Mouse (Mus musculus): ENCODE results near the gene Tsga10. TPM values are rescaled to one million over a fixed set of nuclear protein-coding genes. Genes with fewer than 3 reads are reported as not detected.
"Not testable (repeated sequence)": the region's sequence is repeated elsewhere in the genome, so short reads cannot be mapped to it uniquely, and the experiment has no call there.

Tsga10 gene
- polyA plus RNA-seq, 1 experiment from 2014 or later: 24.8 TPM

GRCm38 (mm10) chr1:37712357-37712737 lies 153.9 kb downstream of the Tsga10 start:
- 86% methylated on average over 4 of the region's 4 CpGs for WGBS
- H3K9me3 ChIP-seq; H3K4me3 ChIP-seq (replicated peaks); H3K9ac ChIP-seq (replicated peaks); H3K36me3 ChIP-seq; H3K27ac ChIP-seq; ATAC-seq; H3K27me3 ChIP-seq; H3K4me1 ChIP-seq (replicated peaks); H3K4me2 ChIP-seq (replicated peaks): not testable (repeated sequence)

GRCm38 (mm10) chr1:37711596-37712356 lies 154.5 kb downstream of the Tsga10 start:
- Histone ChIP-seq H3K4me3 (replicated peaks) (no peak overlapping the region), H3K9me3 (no peaks in the 10 kb centered on the region), H3K27ac (no peak overlapping the region), H3K9ac (replicated peaks) (no peak overlapping the region), H3K36me3 (no peaks in the 10 kb centered on the region), H3K4me1 (replicated peaks) (no peaks in the 10 kb centered on the region), H3K27me3 (no peaks in the 10 kb centered on the region), H3K4me2 (replicated peaks) (no peak overlapping the region)
- 93% methylated on average over 10 of the region's 10 CpGs for WGBS
- no peak for ATAC-seq

GRCm38 (mm10) chr1:37711082-37711481 lies 155.1 kb downstream of the Tsga10 start:
- 92% methylated on average over 5 of the region's 5 CpGs for WGBS

GRCm38 (mm10) chr1:37709736-37710135 lies 156.5 kb downstream of the Tsga10 start:
- WGBS: 88% methylated on average over 8 of the region's 8 CpGs
- no peak for ATAC-seq
- H3K27me3 ChIP-seq: no peaks in the 10 kb centered on the region

More at GRCm38 (mm10) chr1:37711082-37711481, 155.1 kb downstream of the Tsga10 start:
- no peaks in the 10 kb centered on the region for H3K36me3 ChIP-seq
- ATAC-seq: no peak
- H3K4me1 ChIP-seq (replicated peaks): no peaks in the 10 kb centered on the region
- no peak overlapping the region for H3K4me3 ChIP-seq (replicated peaks)
- no peak overlapping the region for H3K4me2 ChIP-seq (replicated peaks)
- no peaks in the 10 kb centered on the region for H3K9me3 ChIP-seq
- H3K9ac ChIP-seq (replicated peaks): no peak overlapping the region
- H3K27me3 ChIP-seq: no peaks in the 10 kb centered on the region
- no peak overlapping the region for H3K27ac ChIP-seq

GRCm38 (mm10) chr1:37708270-37708955 lies 157.8 kb downstream of the Tsga10 start:
- Histone ChIP-seq H3K27me3 (no peaks in the 10 kb centered on the region), H3K4me1 (replicated peaks) (no peaks in the 10 kb centered on the region), H3K9ac (replicated peaks) (no peak overlapping the region), H3K36me3 (no peaks in the 10 kb centered on the region), H3K27ac (no peak overlapping the region), H3K4me2 (replicated peaks) (no peak overlapping the region), H3K4me3 (replicated peaks) (no peak overlapping the region), H3K9me3 (0 out of 2 replicates have a peak, but pooled peaks cover 3% of the 10 kb centered on the region)
- ATAC-seq: no peak
- WGBS: 96% methylated on average over 6 of the region's 6 CpGs

More at GRCm38 (mm10) chr1:37709736-37710135, 156.5 kb downstream of the Tsga10 start:
- Histone ChIP-seq H3K9me3 (0 out of 2 replicates have a peak, but pooled peaks cover 3% of the 10 kb centered on the region), H3K4me2 (replicated peaks) (no peak overlapping the region), H3K36me3 (no peaks in the 10 kb centered on the region), H3K4me3 (replicated peaks) (no peak overlapping the region), H3K27ac (no peak overlapping the region), H3K9ac (replicated peaks) (no peak overlapping the region), H3K4me1 (replicated peaks) (no peaks in the 10 kb centered on the region)

Other genes starting within 250 kb of the Tsga10 start
- 0.83 and 0.85 TPM in 2 replicates for gene 2010300C02Rik, start 146.3 kb downstream of the Tsga10 start, polyA plus RNA-seq (2015; fragmentation: Nextera tagmentation; extraction: Ambion mirVana)
- gene Lipt1, start 5.3 kb upstream of the Tsga10 start, polyA plus RNA-seq (2015; fragmentation: Nextera tagmentation; extraction: Ambion mirVana): 7.2 and 7.5 TPM in 2 replicates
- 16.7 and 17.2 TPM in 2 replicates for gene Mitd1, start 24.0 kb upstream of the Tsga10 start, polyA plus RNA-seq (2015; fragmentation: Nextera tagmentation; extraction: Ambion mirVana)
- gene Mrpl30, start 24.0 kb upstream of the Tsga10 start, polyA plus RNA-seq (2015; fragmentation: Nextera tagmentation; extraction: Ambion mirVana): 245 and 253 TPM in 2 replicates
- not detected in 2 replicates for gene Lyg2, start 50.1 kb upstream of the Tsga10 start, polyA plus RNA-seq (2015; fragmentation: Nextera tagmentation; extraction: Ambion mirVana)
- gene Lyg1, start 91.3 kb upstream of the Tsga10 start, polyA plus RNA-seq (2015; fragmentation: Nextera tagmentation; extraction: Ambion mirVana): not detected in 2 replicates
- gene Txndc9, start 131.5 kb upstream of the Tsga10 start, polyA plus RNA-seq (2015; fragmentation: Nextera tagmentation; extraction: Ambion mirVana): 165 and 167 TPM in 2 replicates
- gene Eif5b, start 131.6 kb upstream of the Tsga10 start, polyA plus RNA-seq (2015; fragmentation: Nextera tagmentation; extraction: Ambion mirVana): 26.5 and 27.0 TPM in 2 replicates

All from midbrain, embryonic 13.5 days (tissue).